Mouse (Mus musculus) liver, adult 2 months (tissue): ENCODE measurements around the gene Btn2a2. TPM values are rescaled to one million over a fixed set of nuclear protein-coding genes. Genes with fewer than 3 reads are reported as not detected.

Source experiments
- DNase-seq: peaks from one replicate; pipeline ENCODE4 v3.0.0-alpha.2; 2011; ENCODE audit warnings: low read depth, low spot score; ENCODE audit errors: extremely low read depth
- H3K27ac ChIP-seq: fragments of 200-500 bp; replicated peaks from 2 replicates; pipeline ENCODE4 v1.5.1; 2012; ENCODE audit warnings: low read depth, mild to moderate bottlenecking, control low read depth, inconsistent platforms, low read length; ENCODE audit not compliant: insufficient read depth
- H3K27me3 ChIP-seq: fragments of 200-500 bp; 2 replicates; pipeline ENCODE4 v1.6.1; 2012; ENCODE audit warnings: mild to moderate bottlenecking, moderate library complexity, low read length, inconsistent platforms; ENCODE audit not compliant: control insufficient read depth, insufficient read depth
- H3K36me3 ChIP-seq: fragments of 200-500 bp; 2 replicates; pipeline ENCODE4 v1.6.1; 2012; ENCODE audit warnings: low read length, inconsistent platforms; ENCODE audit not compliant: control insufficient read depth, insufficient read depth
- H3K4me1 ChIP-seq: fragments of 200-500 bp; 2 replicates; pipeline ENCODE4 v1.6.1; 2011; ENCODE audit warnings: low read length; ENCODE audit not compliant: control insufficient read depth, insufficient read depth
- H3K4me3 ChIP-seq: fragments of 200-500 bp; 2 replicates; pipeline ENCODE4 v1.5.1; 2011; ENCODE audit warnings: low read depth, mild to moderate bottlenecking, control low read depth, low read length, moderate library complexity; ENCODE audit not compliant: insufficient read depth
- H3K79me2 ChIP-seq: fragments of 200-500 bp; 2 replicates; pipeline ENCODE4 v1.6.1; 2012; ENCODE audit warnings: inconsistent platforms, mild to moderate bottlenecking, low read length, moderate library complexity; ENCODE audit not compliant: control insufficient read depth, insufficient read depth
- H3K9ac ChIP-seq: fragments of 200-500 bp; 2 replicates; pipeline ENCODE4 v1.6.1; 2012; ENCODE audit warnings: low read depth, mild to moderate bottlenecking, control low read depth, inconsistent platforms, low read length
- CTCF ChIP-seq: fragments of 200-500 bp; IDR thresholded peaks from 2 replicates; pipeline ENCODE4 v1.5.1; 2011; ENCODE audit warnings: low read depth, low read length, control low read depth
- POLR2A ChIP-seq: fragments of 200-500 bp; IDR thresholded peaks from 2 replicates; pipeline ENCODE4 v1.6.1; 2011; ENCODE audit warnings: low read length, control low read depth; ENCODE audit not compliant: insufficient read depth; ENCODE audit errors: extremely low read depth
- WGBS: fragments of 180-500 bp; shearing (Covaris S2); methylation state at CpG from one replicate; pipeline ENCODE4 v1.1.7; 2018; 5-methylcytosine and 5-hydroxymethylcytosine counted together
- polyA plus RNA-seq: library from polyadenylated mRNA; depleted of rRNA; stranded (reverse); fragments of >200 nt; gene quantifications from 2 replicates; pipeline ENCODE4 v1.2.3, GENCODE M21; 2012
- total RNA-seq: library from RNA; depleted of rRNA; stranded (reverse); fragments of >200 nt; gene quantifications from 2 replicates; pipeline ENCODE4 v1.2.3, GENCODE M21; 2014

Gene Btn2a2
- total and polyA plus RNA-seq, 2 experiments: not detected

- TF ChIP-seq CTCF (no peak), POLR2A (no peak)
- WGBS: 57% methylated on average over 14 of the region's 14 CpGs
- Histone ChIP-seq H3K36me3 (no peaks in the 10 kb centered on the region), H3K9ac (no peak overlapping the region), H3K4me1 (no peaks in the 10 kb centered on the region; the same call in 1 of the 2 replicates), H3K4me3 (no peak overlapping the region), H3K27ac (no peak overlapping the region), H3K79me2 (no peaks in the 10 kb centered on the region), H3K27me3 (no peaks in the 10 kb centered on the region)
- no peak for DNase-seq
Measured at GRCm38 (mm10) chr13:23506819-23507515, 18.3 kb upstream of the Btn2a2 start.

- DNase-seq: peak; percentile 77
Measured at GRCm38 (mm10) chr13:23506351-23506750, 17.7 kb upstream of the Btn2a2 start.

GRCm38 (mm10) chr13:23505662-23506345, 17.1 kb upstream of the Btn2a2 start:
- H3K27me3 ChIP-seq: no peaks in the 10 kb centered on the region
- no peak for DNase-seq
- H3K9ac ChIP-seq: peak overlapping the region; percentile 34; the same call in 1 of the 2 replicates
- H3K36me3 ChIP-seq: no peaks in the 10 kb centered on the region
- TF ChIP-seq CTCF (no peak), POLR2A (no peak)
- WGBS: 30% methylated on average over 14 of the region's 14 CpGs
- no peak overlapping the region for H3K27ac ChIP-seq
- no peaks in the 10 kb centered on the region for H3K79me2 ChIP-seq
- peak overlapping the region; percentile 60 for H3K4me3 ChIP-seq
- H3K4me1 ChIP-seq: no peaks in the 10 kb centered on the region; the same call in 1 of the 2 replicates

More at GRCm38 (mm10) chr13:23506351-23506750, 17.7 kb upstream of the Btn2a2 start:
- 29% methylated on average over 13 of the region's 13 CpGs for WGBS
- H3K9ac ChIP-seq: no peak overlapping the region
- H3K27me3 ChIP-seq: no peaks in the 10 kb centered on the region
- H3K36me3 ChIP-seq: no peaks in the 10 kb centered on the region
- TF ChIP-seq CTCF (no peak), POLR2A (no peak)
- H3K27ac ChIP-seq: no peak overlapping the region
- H3K79me2 ChIP-seq: no peaks in the 10 kb centered on the region
- H3K4me3 ChIP-seq: peak overlapping the region; percentile 60; the same call in 1 of the 2 replicates
- no peaks in the 10 kb centered on the region; the same call in 1 of the 2 replicates for H3K4me1 ChIP-seq

- Histone ChIP-seq H3K4me1 (no peaks in the 10 kb centered on the region; the same call in 1 of the 2 replicates), H3K36me3 (no peaks in the 10 kb centered on the region), H3K9ac (no peak overlapping the region), H3K27ac (no peak overlapping the region), H3K79me2 (no peaks in the 10 kb centered on the region), H3K27me3 (no peaks in the 10 kb centered on the region), H3K4me3 (no peak overlapping the region)
- TF ChIP-seq CTCF: no peak
- TF ChIP-seq POLR2A: no peak
- 7% methylated on average over 9 of the region's 9 CpGs for WGBS
- DNase-seq: peak; percentile 58
Measured at GRCm38 (mm10) chr13:23503797-23504196, 15.1 kb upstream of the Btn2a2 start.

GRCm38 (mm10) chr13:23502916-23503315, 14.3 kb upstream of the Btn2a2 start:
- no peak for DNase-seq
- Histone ChIP-seq H3K4me3 (no peak overlapping the region), H3K79me2 (no peaks in the 10 kb centered on the region), H3K9ac (no peak overlapping the region), H3K4me1 (no peaks in the 10 kb centered on the region; the same call in 1 of the 2 replicates), H3K27me3 (no peaks in the 10 kb centered on the region), H3K36me3 (no peaks in the 10 kb centered on the region), H3K27ac (no peak overlapping the region)
- TF ChIP-seq CTCF (no peak), POLR2A (no peak)
- whole genome bisulfite sequencing: 91% methylated on average over 4 of the region's 4 CpGs

GRCm38 (mm10) chr13:23502031-23502567, 13.4 kb upstream of the Btn2a2 start:
- Histone ChIP-seq H3K27ac (no peak overlapping the region), H3K79me2 (no peaks in the 10 kb centered on the region), H3K36me3 (no peaks in the 10 kb centered on the region), H3K27me3 (no peaks in the 10 kb centered on the region), H3K4me1 (no peaks in the 10 kb centered on the region; the same call in 1 of the 2 replicates), H3K9ac (no peak overlapping the region), H3K4me3 (no peak overlapping the region)
- no peak for DNase-seq
- 71% methylated on average over 9 of the region's 9 CpGs for WGBS
- TF ChIP-seq CTCF: no peak
- no peak for TF ChIP-seq POLR2A
